Mouse (Mus musculus) cerebellum, adult 2 months (tissue): Measurements from ENCODE around the gene Gpatch3. TPM values are rescaled to one million over a fixed set of nuclear protein-coding genes. Genes with fewer than 3 reads are reported as not detected.

Source experiments
- DNase-seq, 2 experiments: peaks; one replicate each; pipeline ENCODE4 v3.0.0; 2021
- H3K27ac ChIP-seq: fragments of 200-500 bp; 2 replicates; pipeline ENCODE4 v1.5.1; 2012; ENCODE audit warnings: low read length, control low read depth, inconsistent platforms; ENCODE audit not compliant: insufficient read depth
- H3K27me3 ChIP-seq: fragments of 200-500 bp; 2 replicates; pipeline ENCODE4 v1.6.1; 2012; ENCODE audit warnings: inconsistent platforms, mild to moderate bottlenecking, low read length, moderate library complexity; ENCODE audit not compliant: control insufficient read depth, insufficient read depth
- H3K4me1 ChIP-seq: fragments of 200-500 bp; 2 replicates; pipeline ENCODE4 v1.6.1; 2011; ENCODE audit warnings: low read length; ENCODE audit not compliant: control insufficient read depth, insufficient read depth
- H3K4me3 ChIP-seq: fragments of 200-500 bp; replicated peaks from 2 replicates; pipeline ENCODE3; 2011; ENCODE audit warnings: mild to moderate bottlenecking, low read depth, low read length, control low read depth; ENCODE audit not compliant: insufficient read depth
- CTCF ChIP-seq: fragments of 200-500 bp; IDR thresholded peaks from 2 replicates; pipeline ENCODE4 v1.5.1; 2011; ENCODE audit warnings: low read depth, mild to moderate bottlenecking, control low read depth, low read length, moderate library complexity, borderline replicate concordance; ENCODE audit not compliant: insufficient read depth
- POLR2A ChIP-seq: fragments of 200-500 bp; IDR thresholded peaks from 2 replicates; pipeline ENCODE4 v1.6.1; 2011; ENCODE audit warnings: low read length, control low read depth, borderline replicate concordance; ENCODE audit not compliant: insufficient read depth
- WGBS: fragments of 180-500 bp; shearing (Covaris S2); methylation state at CpG from one replicate; pipeline ENCODE4 v1.1.7; 2018; 5-methylcytosine and 5-hydroxymethylcytosine counted together
- polyA plus RNA-seq: library from polyadenylated mRNA; depleted of rRNA; stranded (reverse); fragments of >200 nt; gene quantifications from 2 replicates; pipeline ENCODE4 v1.2.3, GENCODE M21; 2012

The Gpatch3 gene
- polyA plus RNA-seq, 1 experiment: 10.2 TPM

- 41% methylated on average over 11 of the region's 11 CpGs for WGBS
- DNase-seq: peak in 1 of 2 experiments; percentile 48
- TF ChIP-seq CTCF: no peak
- no peak for TF ChIP-seq POLR2A
- Histone ChIP-seq H3K27me3 (no peaks in the 10 kb centered on the region), H3K4me1 (peaks cover 37% of the 10 kb centered on the region), H3K4me3 (no peak overlapping the region), H3K27ac (peak overlapping the region; percentile 38)
These were observed 51.1 kb downstream of the Gpatch3 start for GRCm38 (mm10) chr4:133625621-133626071.

GRCm38 (mm10) chr4:133626221-133626620 is 51.7 kb downstream of the Gpatch3 start:
- no peaks in the 10 kb centered on the region for H3K27me3 ChIP-seq
- peak overlapping the region; percentile 63 for H3K27ac ChIP-seq
- 39% methylated on average over 5 of the region's 5 CpGs for WGBS
- peaks cover 42% of the 10 kb centered on the region for H3K4me1 ChIP-seq
- no peak for DNase-seq
- no peak overlapping the region for H3K4me3 ChIP-seq
- TF ChIP-seq POLR2A (no peak), CTCF (no peak)

- no peak for DNase-seq
- H3K27me3 ChIP-seq: no peaks in the 10 kb centered on the region
- H3K4me3 ChIP-seq: no peak overlapping the region
- WGBS: 69% methylated on average over 9 of the region's 9 CpGs
- peak overlapping the region; percentile 45 for H3K27ac ChIP-seq
- TF ChIP-seq POLR2A (no peak), CTCF (no peak)
- H3K4me1 ChIP-seq: peaks cover 43% of the 10 kb centered on the region
These were observed 52.1 kb downstream of the Gpatch3 start for GRCm38 (mm10) chr4:133626621-133627020.

GRCm38 (mm10) chr4:133627039-133627438 is 52.5 kb downstream of the Gpatch3 start:
- Histone ChIP-seq H3K4me1 (peaks cover 42% of the 10 kb centered on the region), H3K4me3 (no peak overlapping the region), H3K27me3 (no peaks in the 10 kb centered on the region), H3K27ac (peak overlapping the region; percentile 45)
- WGBS: 21% methylated on average over 14 of the region's 14 CpGs
- peak; percentile 86 to 87 for DNase-seq
- no peak for TF ChIP-seq CTCF
- TF ChIP-seq POLR2A: no peak

GRCm38 (mm10) chr4:133628517-133628916 is 54.0 kb downstream of the Gpatch3 start:
- DNase-seq: no peak
- H3K4me3 ChIP-seq: no peak overlapping the region

GRCm38 (mm10) chr4:133629191-133629590 is 54.6 kb downstream of the Gpatch3 start:
- no peak overlapping the region for H3K4me3 ChIP-seq
- WGBS: 62% methylated on average over 7 of the region's 7 CpGs
- H3K4me1 ChIP-seq: peaks cover 38% of the 10 kb centered on the region
- H3K27ac ChIP-seq: no peak overlapping the region; the same call in 1 of the 2 replicates
- no peak for DNase-seq
- TF ChIP-seq CTCF: no peak
- no peak for TF ChIP-seq POLR2A
- no peaks in the 10 kb centered on the region for H3K27me3 ChIP-seq

More at GRCm38 (mm10) chr4:133628517-133628916, 54.0 kb downstream of the Gpatch3 start:
- no peak overlapping the region for H3K27ac ChIP-seq
- H3K27me3 ChIP-seq: no peaks in the 10 kb centered on the region
- 79% methylated on average over 2 of the region's 2 CpGs for WGBS
- TF ChIP-seq POLR2A (no peak), CTCF (no peak)
- H3K4me1 ChIP-seq: peaks cover 38% of the 10 kb centered on the region

GRCm38 (mm10) chr4:133630326-133630920 is 55.9 kb downstream of the Gpatch3 start:
- DNase-seq: peak; percentile 65 to 71
- Histone ChIP-seq H3K4me3 (peak overlapping the region; percentile 83), H3K27me3 (no peaks in the 10 kb centered on the region), H3K4me1 (peaks cover 35% of the 10 kb centered on the region), H3K27ac (peak overlapping the region; percentile 49)
- WGBS: 12% methylated on average over 8 of the region's 8 CpGs
- TF ChIP-seq CTCF: no peak
- TF ChIP-seq POLR2A: no peak
